Mouse (Mus musculus) lung, postnatal 0 days (tissue): ENCODE results near the gene Prkg1.

ENCODE experiments used
- CTCF ChIP-seq: IDR thresholded peaks from 2 replicates; pipeline ENCODE4 v1.5.1; 2016; ENCODE audit warnings: antibody characterized with exemption, mild to moderate bottlenecking
- EP300 ChIP-seq: IDR thresholded peaks from 2 replicates; pipeline ENCODE4 v1.6.1; 2016; ENCODE audit warnings: antibody characterized with exemption, mild to moderate bottlenecking, control low read depth

DNA sequence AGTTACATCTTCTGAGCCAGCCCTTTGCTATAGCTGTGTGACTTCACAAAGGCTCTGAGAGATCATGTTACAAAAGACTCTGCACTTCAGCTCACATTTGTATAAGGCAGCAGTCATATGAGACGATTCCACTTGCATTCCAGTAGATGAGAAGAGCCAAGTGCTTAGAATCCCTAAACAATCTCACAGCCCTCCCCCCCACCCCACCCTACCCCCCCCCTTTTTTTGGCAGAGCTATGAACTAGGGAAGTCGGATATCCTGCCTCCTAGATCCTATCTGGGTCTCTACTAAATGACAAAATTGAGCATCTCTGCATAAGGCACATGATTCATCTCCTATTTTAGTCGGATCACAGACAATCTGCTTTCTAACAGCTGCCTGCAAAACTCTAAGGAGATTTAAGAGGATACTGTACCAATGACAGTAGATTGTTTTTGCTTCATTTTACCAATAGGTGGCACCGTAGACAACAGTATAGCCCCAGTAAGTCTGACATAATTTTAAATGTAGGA lies 921.7 kb downstream of the Prkg1 start:
- TF ChIP-seq CTCF (peak; percentile 70), EP300 (no peak; the same call in 1 of the 2 replicates)
